Comparison of ENCODE assay signal across 12 mouse cellular contexts in the genomic region with DNA sequence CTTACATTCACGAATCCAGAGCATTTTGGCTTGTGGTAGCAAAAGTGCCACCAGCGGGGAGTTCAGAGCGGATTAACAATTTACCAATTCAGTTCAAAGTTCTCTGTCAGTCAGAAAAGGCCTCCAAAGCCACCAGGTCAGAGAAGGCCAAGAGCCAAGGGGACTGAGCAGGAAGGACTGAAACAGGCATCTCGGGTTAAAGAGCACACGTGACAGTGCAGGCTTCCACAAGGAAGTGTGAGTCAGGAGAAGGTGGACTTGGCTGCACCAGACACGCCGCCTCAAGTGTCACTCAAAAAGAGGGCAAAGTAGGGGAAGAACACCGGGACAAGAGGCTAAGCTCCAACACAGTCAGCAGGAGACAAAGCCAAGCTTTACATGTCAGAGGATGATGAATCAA. TPM values are rescaled to one million over a fixed set of nuclear protein-coding genes. Genes with fewer than 3 reads are reported as not detected.
DNase-seq lines count a peak whose midpoint lies in the region; ATAC-seq lines count a peak whose summit lies in the region.
"Had no signal": no experiment of that assay in that cellular context is flagged by ENCODE, and none has a peak within 500 bp of the region (broad histone marks: within the 10 kb centered on the region; RNA-seq: fewer than 3 reads in every experiment).

No protein-coding gene starts in this region.

- peak; percentile 60 for DNase-seq in adipocyte (ENCODE audit: low spot score)
- DNase-seq in kidney, postnatal 4 days = peak; percentile 20 to 63
- peak; percentile 72 for DNase-seq in lung, postnatal 36 days
- DNase-seq in neural tube, embryonic 10.5 days (ENCODE audit: extremely low spot score, low spot score) = no peak
- DNase-seq in B cell, adult 2 months = no peak
- DNase-seq: gastrocnemius, postnatal 10 days; heart, postnatal 36 days; layer of hippocampus, adult 9-11 months had no signal

- H3K4me1 ChIP-seq in intestine, embryonic 15.5 days (replicated peaks) = peaks cover 23% of the 10 kb centered on the region
- H3K4me1 ChIP-seq in forebrain, embryonic 15.5 days = peaks cover 25% of the 10 kb centered on the region

- H3K27me3 ChIP-seq in intestine, embryonic 15.5 days (replicated peaks) = no peaks in the 10 kb centered on the region
- H3K27me3 ChIP-seq in forebrain, embryonic 15.5 days = no peaks in the 10 kb centered on the region
- H3K27me3 ChIP-seq: embryonic facial prominence, embryonic 12.5 days had no signal

- H3K9me3 ChIP-seq in intestine, embryonic 15.5 days = no peaks in the 10 kb centered on the region
- no peaks in the 10 kb centered on the region for H3K9me3 ChIP-seq in forebrain, embryonic 15.5 days
- H3K9me3 ChIP-seq: embryonic facial prominence, embryonic 12.5 days had no signal

- H3K4me3 ChIP-seq in intestine, embryonic 15.5 days (replicated peaks) = no peak overlapping the region
- no peak overlapping the region for H3K4me3 ChIP-seq in forebrain, embryonic 15.5 days
- H3K4me3 ChIP-seq: embryonic facial prominence, embryonic 12.5 days had no signal

- ATAC-seq in intestine, embryonic 15.5 days = peak; percentile 60
- no peak for ATAC-seq in forebrain, embryonic 15.5 days (replicated peaks)

- peak overlapping the region; percentile 34 for H3K4me2 ChIP-seq in intestine, embryonic 15.5 days (replicated peaks)
- H3K4me2 ChIP-seq in forebrain, embryonic 15.5 days (replicated peaks) = no peak overlapping the region
- H3K4me2 ChIP-seq: embryonic facial prominence, embryonic 12.5 days had no signal

- 63% methylated on average over 8 of the region's 8 CpGs for WGBS in intestine, embryonic 15.5 days
- 89% methylated on average over 8 of the region's 8 CpGs for WGBS in forebrain, embryonic 15.5 days

- H3K9ac ChIP-seq in intestine, embryonic 15.5 days = no peak overlapping the region
- H3K9ac ChIP-seq in forebrain, embryonic 15.5 days (replicated peaks) = no peak overlapping the region
- H3K9ac ChIP-seq: embryonic facial prominence, embryonic 12.5 days; liver, embryonic 14.5 days had no signal

- peak overlapping the region; percentile 77 for H3K27ac ChIP-seq in intestine, embryonic 15.5 days
- H3K27ac ChIP-seq in forebrain, embryonic 15.5 days (replicated peaks) = no peak overlapping the region
- H3K27ac ChIP-seq: embryonic facial prominence, embryonic 12.5 days; liver, embryonic 14.5 days had no signal

- no peaks in the 10 kb centered on the region for H3K36me3 ChIP-seq in intestine, embryonic 15.5 days
- H3K36me3 ChIP-seq in forebrain, embryonic 15.5 days = peaks cover 13% of the 10 kb centered on the region; the same call in 1 of the 2 replicates

RNA-seq across cellular contexts. Expression of a gene that starts 2.8 kb away (rescaled TPM):
- polyA plus RNA-seq in intestine, embryonic 15.5 days (2015; fragmentation: Nextera tagmentation; extraction: Ambion mirVana) = 21.4 and 22.5 TPM in 2 replicates
- 55.5 and 56.7 TPM in 2 replicates for polyA plus RNA-seq in forebrain, embryonic 15.5 days (2015; fragmentation: Nextera tagmentation; extraction: Ambion mirVana)

RNA-seq across cellular contexts. Expression of a gene that starts 21.7 kb away (rescaled TPM):
- polyA plus RNA-seq in intestine, embryonic 15.5 days (2015; fragmentation: Nextera tagmentation; extraction: Ambion mirVana) = 335 and 379 TPM in 2 replicates
- polyA plus RNA-seq in forebrain, embryonic 15.5 days (2015; fragmentation: Nextera tagmentation; extraction: Ambion mirVana) = 695 and 704 TPM in 2 replicates

RNA-seq across cellular contexts. Expression of a gene that starts 57.5 kb away (rescaled TPM):
- polyA plus RNA-seq in intestine, embryonic 15.5 days (2015; fragmentation: Nextera tagmentation; extraction: Ambion mirVana) = 147 and 149 TPM in 2 replicates
- 153 and 154 TPM in 2 replicates for polyA plus RNA-seq in forebrain, embryonic 15.5 days (2015; fragmentation: Nextera tagmentation; extraction: Ambion mirVana)

Comparison
In these comparisons a context has a peak if more than half of its experiments do, and no peak if none do; other contexts are left out.
1. DNase-seq: peak in adipocyte (single experiment), kidney, postnatal 4 days (2 of 2) and lung, postnatal 36 days (single experiment); none in neural tube, embryonic 10.5 days (single experiment) and B cell, adult 2 months (0 of 2).